Mouse (Mus musculus) telencephalon, adult 2 months (tissue): ENCODE results near the gene Kcnj3.
"Not testable (repeated sequence)": the region's sequence is repeated elsewhere in the genome, so short reads cannot be mapped to it uniquely, and the experiment has no call there.

ENCODE experiments used
- DNase-seq: peaks from one replicate; pipeline ENCODE4 v3.0.0-alpha.2; 2011; ENCODE audit warnings: low read depth, low spot score

Kcnj3 gene

DNA sequence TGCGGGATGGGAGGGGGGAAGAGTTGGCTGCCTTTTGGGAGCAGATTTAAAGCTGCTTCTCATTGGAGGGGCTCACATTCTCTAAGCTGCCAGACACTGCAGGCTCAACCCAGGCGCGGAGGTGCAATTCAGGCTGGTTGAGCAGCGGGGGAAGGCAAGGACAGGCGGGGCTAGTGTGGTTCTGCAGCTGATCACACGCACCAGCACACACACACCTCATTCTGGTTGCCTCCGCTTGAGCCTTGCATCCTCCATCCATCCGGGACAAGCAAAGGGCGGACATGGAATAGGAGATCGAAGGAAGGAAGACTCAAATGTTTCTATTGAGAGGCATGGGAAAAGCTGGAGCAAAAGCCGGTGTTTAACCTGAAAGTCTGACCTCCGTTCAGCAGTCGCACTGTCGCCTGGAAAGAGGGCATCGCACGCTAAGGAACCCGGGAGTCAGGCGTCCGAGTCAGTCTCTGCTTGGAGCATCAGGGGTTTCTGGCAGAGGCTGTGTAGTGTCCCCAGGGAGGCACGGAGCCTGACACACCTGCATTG is at the start of gene Kcnj3:
Gene Kcnj3 (plus strand): TSS at position 250 of the 540 bp plus-strand sequence.
- peak; percentile 85 for DNase-seq

DNA sequence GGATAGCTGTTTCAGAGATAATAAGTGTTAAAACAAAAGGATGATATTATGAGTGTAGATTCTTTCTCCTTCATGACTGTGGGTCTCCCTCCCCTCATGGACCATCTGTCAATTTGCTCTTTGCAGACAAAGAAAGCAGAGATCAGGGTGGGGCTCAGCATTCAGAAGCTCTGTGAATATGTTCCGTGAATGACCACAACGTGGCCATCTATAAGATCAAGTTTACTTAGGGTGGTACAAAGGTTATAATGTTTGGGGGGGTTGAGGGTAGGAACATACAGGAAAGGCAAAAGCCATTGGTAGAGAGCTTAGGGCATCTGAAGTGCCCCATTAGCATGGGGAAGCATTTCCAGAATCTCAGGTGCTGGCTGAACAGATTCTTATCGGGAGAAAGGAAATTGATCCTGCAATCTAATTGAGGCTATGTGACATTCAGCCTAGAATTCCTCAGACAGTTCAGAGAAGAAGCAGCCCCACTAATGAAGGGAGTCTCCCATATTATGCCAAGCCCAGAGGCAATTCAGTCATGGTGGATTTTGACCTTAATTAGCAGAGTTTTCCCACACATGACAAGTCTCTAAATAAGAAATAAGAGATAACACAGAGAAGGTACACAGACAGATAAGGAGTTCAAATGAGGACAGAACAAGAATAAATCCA is 45.3 kb upstream of the Kcnj3 start:
- DNase-seq, result no peak

DNA sequence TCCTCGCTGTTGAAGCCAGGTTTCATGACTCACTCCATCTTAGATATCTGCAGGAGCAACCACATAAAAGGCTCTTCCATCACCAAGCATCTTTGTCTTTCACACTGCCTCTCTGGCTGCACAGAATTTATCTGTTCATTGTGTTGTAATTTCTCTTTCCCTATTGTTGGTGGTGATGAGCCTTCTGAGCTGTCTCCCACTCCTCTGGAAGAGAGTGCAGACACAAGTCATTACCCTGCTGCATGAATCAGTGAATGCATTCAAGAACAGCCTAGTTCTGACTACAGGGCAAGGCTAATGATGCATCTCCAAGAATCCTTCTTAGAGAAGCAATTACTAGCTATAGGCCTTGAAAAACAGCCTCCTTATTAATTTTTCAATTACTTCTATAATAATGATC is 30.5 kb upstream of the Kcnj3 start:
- DNase-seq, result no peak

DNA sequence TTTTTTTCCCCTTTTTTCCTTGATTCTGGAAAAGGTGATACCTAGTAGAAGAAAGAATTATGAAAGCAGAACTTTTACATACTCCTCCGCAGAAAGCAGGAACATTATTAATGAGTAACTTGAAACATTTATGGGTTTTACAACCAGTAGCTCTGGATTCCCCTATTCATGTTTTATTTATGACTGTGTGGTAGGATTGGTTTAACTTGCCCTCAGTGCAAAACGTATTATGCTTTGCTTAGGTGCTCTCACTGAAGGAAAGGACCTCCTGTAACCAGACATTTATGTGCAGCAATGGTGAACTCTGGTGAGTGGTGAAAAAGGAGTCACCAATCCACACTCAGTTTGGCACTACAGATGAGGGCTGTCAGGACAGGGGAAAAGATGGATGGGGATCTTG is 8.1 kb upstream of the Kcnj3 start:
- no peak for DNase-seq

DNA sequence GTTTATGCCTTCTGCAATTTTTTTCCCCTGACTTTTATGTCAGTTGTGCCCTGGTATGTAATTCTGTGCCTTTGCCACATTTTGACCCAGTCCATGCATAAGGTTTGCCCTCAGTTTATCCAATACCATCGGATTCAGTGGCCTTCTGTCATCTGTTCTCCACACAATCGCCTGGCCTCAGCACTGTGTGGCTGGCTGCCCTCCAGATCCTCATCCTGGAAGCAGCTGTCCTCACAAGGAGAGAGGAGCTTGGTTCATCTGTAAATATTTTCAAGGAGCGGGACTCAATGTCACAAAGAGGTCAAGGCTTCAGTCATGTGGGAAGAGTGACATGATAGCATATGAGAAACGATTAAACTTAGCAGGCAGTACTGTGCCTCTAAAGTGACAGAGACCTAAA is 3.7 kb upstream of the Kcnj3 start:
- DNase-seq, result no peak

DNA sequence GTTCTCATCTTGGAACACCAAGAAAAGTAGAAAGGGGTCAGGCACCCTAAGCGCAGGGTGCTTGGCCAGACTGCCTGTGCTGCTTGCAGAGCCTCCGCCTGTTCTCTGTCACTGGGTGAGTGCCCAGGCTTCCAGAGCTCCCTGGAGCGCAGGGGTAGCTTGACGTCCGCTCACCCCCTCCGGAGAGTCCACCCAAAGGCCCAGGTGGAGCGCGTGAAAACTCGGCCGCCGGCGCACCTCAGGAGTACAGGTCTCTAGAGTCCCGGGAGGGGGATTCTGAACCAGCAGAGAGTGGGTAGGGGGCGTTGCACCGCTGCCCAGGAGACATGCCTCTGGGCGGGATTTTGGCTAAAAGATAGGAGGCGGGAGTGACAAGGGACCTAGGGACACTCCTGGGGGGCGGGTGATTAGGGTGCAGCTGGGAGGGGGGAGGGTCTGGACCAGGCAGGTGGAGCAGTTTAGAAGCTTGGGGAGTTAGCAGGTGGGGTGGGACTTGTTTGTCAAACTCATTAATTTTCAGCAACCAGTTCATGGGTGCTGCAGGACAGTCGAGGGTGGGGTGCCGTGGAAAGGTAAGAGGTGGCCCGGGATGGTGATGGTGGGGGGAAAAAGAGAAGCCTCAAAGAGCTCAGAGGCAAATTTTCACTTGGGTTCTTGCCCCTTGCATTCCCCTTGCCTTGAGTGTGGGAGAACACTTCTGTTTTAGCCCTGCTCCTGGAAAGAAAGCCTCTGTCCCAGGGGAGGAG is 664 bp downstream of the Kcnj3 start:
- no peak for DNase-seq

DNA sequence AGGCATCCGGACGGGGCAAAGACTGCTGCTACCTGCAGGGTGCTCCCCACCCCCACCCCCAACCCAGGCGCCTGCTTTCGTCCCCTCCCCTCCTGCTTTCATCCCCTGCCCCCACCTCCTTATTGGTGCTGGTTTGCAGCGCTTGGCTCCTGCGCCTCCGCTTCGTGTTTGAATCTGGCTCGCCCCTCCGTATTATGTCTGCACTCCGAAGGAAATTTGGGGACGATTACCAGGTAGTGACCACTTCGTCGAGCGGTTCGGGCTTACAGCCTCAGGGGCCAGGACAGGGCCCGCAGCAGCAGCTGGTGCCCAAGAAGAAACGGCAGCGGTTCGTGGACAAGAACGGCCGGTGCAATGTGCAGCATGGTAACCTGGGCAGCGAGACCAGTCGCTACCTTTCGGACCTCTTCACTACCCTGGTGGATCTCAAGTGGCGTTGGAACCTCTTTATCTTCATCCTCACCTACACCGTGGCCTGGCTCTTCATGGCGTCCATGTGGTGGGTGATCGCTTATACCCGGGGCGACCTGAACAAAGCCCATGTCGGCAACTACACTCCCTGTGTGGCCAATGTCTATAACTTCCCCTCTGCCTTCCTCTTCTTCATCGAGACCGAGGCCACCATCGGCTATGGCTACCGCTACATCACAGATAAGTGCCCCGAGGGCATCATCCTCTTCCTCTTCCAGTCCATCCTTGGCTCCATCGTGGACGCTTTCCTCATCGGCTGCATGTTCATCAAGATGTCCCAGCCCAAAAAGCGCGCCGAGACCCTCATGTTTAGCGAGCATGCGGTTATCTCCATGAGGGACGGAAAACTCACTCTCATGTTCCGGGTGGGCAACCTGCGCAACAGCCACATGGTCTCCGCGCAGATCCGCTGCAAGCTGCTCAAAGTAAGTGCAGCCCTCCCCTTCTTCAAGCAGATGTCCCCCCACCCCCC is 1.5 kb downstream of the Kcnj3 start:
- DNase-seq, result no peak

DNA sequence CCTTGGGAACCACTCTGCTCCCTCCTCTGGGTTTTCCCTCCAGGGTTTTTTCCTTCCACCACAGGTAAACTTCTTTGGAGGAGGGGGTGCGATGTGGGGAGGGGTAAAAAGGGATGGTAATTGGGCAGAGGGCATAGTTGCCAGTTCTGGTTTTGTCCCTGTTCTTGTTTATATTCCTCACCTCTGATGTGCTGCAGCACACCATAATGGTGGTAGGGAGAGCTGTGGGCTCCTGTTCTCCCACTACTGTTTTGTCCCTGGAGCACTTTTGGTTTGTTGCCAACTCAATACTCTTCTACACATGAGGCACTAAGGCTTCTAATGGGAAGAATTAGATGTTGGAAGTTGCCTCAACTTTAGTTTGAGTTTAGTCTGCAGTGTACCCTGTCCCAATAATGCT is 2.2 kb downstream of the Kcnj3 start:
- DNase-seq, result no peak

DNA sequence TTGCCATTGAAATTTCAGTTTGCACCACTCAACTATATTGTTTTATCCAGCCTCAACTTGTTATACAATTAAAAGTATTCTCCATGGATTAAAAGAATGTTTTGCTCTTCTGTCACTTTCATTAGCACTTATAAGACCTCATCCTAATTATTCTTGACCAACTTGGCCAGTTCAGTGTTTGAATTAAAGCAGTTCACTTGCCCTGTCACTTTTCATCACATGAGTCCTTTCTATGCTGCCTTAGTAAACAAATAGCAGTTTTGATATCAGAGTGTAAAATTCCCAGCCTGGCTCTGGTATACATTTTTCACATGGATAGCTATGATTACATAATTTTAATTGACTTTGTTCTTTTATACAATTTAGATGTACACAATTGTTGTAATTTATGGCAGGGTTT is 3.4 kb downstream of the Kcnj3 start:
- no peak for DNase-seq

DNA sequence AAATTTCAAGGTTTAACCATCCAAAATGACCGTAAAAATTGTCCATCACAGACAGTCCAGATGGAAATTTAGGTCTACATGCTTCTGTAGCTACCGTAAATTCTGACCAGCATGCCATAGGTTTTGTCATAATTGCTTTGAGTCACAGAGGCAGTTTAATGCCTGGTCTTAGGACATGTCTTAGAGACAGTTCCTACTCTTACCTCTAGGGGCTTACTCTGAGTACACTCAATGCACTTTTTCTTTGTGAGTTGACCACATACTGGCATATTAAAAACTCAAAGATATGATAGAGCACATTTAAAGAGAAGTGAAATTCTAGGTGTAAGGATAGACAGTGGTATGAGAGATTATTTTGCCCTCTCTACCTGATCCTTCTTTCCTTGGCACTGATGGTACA is 6.2 kb downstream of the Kcnj3 start:
- no peak for DNase-seq

DNA sequence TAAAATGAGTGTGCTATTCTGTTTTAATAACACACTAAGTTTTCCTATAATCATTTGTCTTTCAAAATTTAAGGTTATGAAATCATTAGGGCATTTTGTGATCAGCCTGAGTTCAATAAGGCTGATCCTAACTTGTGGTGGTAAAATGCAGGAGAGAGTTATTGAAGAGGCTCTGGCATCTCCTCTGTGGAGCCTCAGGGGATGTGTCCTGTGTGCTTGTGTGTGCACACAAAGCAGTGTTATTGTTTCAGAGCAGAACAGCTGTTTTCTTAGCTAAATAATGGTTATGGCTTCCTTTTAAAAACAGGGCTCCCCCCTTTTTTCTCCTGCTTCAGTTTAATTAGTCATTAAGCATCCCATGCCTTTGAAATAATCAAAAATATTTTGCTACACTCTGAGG is 11.5 kb downstream of the Kcnj3 start:
- DNase-seq, result no peak

DNA sequence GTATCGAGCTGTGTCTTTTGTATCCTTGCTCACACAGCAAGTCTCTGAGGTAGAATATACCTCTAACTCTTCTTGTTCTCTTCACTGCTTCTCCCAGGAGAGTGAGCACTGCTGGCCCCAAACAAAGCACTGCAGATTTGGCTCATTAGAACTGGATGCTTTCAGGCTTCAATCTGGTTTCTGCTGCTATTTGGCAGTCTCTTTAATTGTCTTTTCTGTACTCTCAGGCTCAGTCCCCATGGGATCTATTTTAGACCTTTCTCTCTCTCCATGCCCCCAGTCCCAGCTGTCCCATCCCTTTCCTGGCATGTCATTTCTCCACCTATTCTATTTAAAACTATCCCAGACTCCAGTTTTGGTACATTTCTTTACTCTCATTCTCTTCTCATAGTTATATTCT is 15.0 kb downstream of the Kcnj3 start:
- DNase-seq, result peak; percentile 83

DNA sequence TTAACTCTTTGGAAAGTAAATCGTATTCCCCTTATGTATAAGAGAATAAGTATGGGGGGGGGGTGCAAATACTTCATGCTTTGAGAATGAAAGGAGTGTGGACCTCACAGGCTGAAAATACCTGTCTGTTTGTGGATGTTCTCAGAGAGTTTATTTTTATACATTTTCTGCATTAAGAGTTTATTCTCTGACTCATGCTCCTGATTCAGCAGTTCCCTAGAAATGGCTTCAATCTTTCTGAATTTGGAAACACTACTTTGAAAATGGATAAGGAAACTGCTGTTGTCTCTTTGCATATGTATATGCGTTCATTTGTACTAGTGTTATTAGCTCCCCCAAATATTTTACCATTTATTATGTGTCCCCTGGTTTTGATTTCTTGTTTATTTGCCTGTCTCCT is 23.4 kb downstream of the Kcnj3 start:
- no peak for DNase-seq

DNA sequence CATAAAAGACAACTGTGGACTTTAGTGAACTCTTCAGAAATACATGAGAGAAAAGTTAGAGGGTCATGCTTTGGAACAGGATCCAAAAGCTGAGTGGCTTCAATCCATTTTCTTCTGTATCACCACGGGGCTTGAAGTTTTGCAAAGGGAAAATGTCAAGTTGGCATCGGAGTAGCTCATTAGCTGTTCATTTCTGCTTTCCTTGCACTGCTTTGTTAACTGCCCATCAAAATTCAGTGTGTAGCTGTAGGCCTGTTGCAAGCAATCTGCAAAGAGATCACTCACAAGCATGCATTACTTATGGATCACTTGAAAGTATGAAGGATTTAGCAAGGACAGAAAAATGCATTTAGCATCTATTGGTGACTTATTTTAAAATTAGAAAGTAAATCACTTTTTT is 33.4 kb downstream of the Kcnj3 start:
- DNase-seq, result no peak

DNA sequence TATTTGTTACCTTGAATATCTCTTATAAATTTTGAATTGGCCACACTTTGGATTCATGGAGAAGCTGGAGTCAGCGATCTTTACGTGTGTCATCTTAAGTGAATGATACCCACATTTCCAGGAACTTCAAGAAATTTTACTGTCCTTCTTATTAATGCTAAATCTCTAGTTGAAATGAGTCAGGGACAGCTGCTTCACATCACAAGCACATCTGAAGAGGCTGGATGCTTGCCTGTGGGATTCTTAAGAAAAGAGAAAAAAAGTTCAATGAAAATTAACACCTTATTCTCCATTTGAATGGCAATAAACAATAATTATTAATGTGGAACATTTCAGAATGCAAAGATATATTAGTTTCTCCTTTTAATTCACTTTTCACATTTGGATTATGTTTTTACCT is 34.2 kb downstream of the Kcnj3 start:
- no peak for DNase-seq

DNA sequence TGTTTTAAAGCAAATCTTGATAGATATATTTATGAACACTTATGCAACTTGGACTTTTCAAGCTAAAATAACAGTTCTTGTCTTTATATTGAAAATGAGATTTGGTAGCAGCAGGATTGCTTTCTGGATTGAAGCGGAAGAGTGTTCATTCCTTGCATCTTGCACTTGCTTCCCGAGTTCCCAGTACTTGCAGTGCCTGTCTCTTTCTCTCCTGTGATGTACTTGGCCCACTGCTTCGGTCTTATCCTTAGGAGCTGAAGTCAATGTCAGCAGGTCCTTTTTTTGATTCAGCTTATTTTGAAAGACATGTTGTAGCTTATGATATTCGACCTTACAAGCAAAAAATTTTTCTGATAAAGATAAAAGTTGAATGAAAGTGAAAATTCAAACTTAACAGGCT is 43.7 kb downstream of the Kcnj3 start:
- DNase-seq, result no peak

DNA sequence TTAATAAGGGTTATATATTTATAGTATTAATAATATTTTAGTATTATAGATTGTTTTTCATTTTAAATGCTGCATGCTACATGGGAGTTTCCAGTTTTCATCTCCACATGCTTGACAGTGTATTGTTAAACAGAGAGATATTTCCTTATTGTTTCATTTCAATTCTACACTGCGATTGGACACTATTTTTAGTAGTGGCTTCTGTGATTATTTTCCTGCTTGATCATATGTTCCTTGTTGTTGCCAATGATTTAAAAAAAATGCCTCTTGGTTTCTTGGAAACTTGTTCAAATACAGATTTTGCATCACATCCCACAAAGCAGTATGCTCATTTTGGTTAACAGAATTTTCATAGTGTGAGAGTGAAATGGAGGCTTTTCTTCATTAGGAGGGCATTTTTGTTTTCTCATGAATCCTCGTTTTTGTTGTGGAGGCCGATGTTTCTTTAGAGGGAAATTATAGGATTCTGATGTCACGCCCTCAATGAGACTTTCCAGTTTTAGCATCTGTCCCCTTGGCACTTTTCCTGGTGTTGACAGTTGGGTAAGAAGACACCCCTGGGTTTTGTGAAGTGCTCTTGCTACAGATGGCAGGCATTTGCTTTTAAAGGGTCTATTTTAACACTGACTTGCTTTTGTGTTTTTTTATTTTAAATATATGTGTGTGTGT is 44.3 kb downstream of the Kcnj3 start:
- DNase-seq, result peak; percentile 80

DNA sequence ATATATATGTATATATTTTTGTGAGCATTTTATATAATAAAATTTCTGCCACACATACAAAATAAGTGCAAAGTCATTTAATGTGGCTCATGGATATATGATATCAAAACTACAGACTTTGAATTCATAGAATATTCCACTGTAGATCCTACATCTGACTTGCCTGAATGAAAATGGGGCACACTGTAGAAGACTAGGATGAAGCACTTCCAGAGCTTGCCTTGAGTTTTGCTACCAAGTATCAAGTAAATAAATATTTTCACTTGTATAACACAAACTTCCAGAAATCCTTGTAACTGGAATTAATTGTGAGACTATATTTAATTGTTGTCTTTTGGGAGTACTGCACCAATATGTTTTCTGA is 44.8 kb downstream of the Kcnj3 start:
- DNase-seq, result no peak

DNA sequence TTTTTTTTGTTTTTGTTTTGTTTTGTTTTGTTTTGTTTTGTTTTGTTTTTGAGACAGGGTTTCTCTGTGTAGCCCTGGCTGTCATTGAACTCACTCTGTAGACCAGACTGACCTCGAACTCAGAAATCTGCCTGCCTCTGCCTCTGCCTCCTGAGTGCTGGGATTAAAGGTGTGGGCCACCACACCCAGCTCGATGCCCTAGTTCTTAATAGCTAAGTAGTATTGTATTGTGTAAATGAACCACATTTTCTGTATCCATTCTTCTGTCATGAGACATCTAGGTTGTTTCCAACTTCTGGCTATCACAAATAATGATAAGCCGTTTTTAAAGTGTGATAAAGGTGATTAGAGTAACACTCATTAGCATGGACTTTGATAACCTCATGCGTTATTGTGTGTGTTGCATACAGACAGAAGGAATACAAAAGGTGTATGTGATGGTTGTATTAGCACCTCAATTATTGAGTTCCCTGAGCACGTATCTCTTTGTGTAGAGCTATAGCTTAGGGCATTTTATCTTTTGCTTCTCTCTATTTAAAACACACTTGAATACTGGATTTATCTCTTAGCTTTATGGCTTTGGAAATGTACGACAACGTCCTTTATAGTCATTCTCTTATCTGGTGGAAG is 49.8 kb downstream of the Kcnj3 start:
- DNase-seq, result not testable (repeated sequence)

DNA sequence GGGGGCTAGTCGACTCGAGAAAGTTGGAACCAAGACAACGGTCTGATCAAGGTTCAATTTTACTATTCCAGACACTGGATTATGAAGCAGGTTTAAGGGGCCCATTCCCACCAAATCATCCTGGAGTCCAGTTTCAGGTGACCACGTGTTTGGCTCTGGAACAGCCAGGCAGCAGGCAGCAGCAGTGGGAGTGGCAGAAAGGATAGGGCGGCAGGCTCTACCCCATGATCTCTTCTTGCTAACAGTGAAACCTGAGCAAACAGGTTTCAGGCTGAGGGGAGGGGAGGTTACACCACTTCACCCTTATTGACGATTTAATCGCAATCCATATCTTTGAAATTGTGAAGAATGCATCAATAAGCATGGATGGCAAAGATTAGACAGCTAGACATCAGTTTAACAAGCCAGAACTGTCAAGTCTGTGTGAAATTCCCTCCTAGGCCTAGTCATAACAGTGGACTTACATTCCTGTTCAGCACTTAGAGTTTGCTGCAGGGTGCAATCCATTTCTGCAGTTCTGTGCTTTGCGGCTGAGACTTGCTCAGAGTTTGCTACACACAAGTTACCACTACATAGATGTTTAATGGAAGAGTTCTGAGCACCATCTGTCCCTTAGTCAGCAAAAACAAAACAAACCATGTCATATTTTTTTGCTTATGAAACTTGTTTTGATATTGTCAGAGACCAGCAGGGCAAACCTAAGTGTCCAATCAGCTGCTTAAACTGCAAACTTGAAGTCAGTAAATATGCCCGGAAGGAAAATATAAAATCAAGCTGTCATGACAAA is 67.8 kb downstream of the Kcnj3 start:
- DNase-seq, result no peak
